Mouse (Mus musculus) adrenal gland, adult 8-10 months (tissue): ENCODE measurements around the gene Olfr458. TPM values are rescaled to one million over a fixed set of nuclear protein-coding genes. Genes with fewer than 3 reads are reported as not detected.
"Not testable (repeated sequence)": the region's sequence is repeated elsewhere in the genome, so short reads cannot be mapped to it uniquely, and the experiment has no call there.

Experiments
- DNase-seq: peaks from one replicate; pipeline ENCODE4 v3.0.0; 2022
- total RNA-seq, 4 experiments: library from RNA; stranded (reverse); gene quantifications; 2 replicates each; pipeline ENCODE4 v1.2.4; 2022

The Olfr458 gene
- total RNA-seq: not detected

- DNase-seq: no peak
Measured at GRCm38 (mm10) chr6:42465096-42465495, at the start of gene Olfr458. TSS of gene Olfr458 (minus strand) at chr6:42465196.

- no peak for DNase-seq
Measured at GRCm38 (mm10) chr6:42513461-42513860, 48.5 kb upstream of the Olfr458 start.

DNA sequence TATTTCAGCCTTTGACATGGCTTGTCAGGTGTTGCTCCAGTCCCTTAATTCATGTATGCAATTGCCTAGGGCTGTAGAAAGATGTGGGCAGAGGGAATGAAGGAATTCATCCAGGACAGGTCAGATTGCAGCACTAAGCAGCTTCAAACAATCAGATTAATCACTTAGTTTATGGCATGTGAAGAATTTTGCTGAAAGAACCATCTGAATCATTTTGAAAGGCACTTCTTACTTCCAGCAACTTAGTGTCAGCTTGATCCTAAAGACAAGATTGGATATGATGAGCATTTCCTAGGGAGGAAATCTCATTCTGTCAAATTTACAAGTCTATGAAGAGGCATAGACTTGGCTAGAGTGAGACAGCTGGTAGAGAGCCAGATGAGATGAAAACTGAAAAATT lies 44.3 kb upstream of the Olfr458 start:
- no peak for DNase-seq

DNA sequence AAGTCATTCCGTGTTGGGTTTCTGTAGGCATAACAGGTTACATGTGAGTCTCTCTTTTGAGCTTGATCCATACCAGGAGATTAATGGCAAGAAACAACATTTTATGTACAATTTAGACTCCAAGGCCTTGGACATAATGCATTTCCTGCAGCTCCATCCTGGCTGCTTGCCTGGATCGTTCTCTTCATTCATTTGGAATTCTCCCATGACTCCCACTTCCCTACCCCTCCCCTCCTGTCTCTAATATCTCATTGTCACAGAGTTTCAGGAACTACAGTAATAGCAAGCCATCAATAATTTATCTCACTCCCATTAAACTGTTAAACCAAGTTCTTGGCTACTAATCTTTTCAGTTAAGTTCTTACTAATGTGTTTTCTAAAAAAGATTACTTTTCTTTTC lies 38.5 kb upstream of the Olfr458 start:
- no peak for DNase-seq

- DNase-seq: no peak
Measured at GRCm38 (mm10) chr6:42489731-42490130, 24.7 kb upstream of the Olfr458 start.

GRCm38 (mm10) chr6:42487114-42487513 lies 22.1 kb upstream of the Olfr458 start, which contains the start of gene Olfr456:
TSS of gene Olfr456 (minus strand) at chr6:42487214.
- no peak for DNase-seq

DNA sequence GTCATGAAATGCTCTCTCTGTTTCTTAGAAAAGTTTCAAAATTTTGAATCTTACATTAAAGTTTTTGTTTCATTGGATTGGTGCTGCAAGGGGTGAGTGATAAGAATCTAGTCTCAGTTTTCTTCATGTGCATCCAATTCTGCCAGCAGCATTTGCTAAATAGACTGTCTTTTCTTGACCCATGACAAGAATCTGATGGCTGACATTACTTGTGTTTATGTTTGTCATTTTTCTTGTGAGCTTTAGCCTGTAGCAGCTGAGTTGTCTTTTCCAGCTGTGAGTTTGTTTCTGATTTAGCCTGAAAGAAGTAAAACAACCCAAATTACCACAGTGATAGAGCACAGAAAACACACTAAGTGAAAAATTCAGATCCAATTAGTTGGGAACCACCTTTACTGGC lies 19.6 kb upstream of the Olfr458 start:
- no peak for DNase-seq

GRCm38 (mm10) chr6:42476235-42476634 lies 11.2 kb upstream of the Olfr458 start, which contains the start of gene Olfr457:
TSS of gene Olfr457 (minus strand) at chr6:42476335.
- DNase-seq: no peak

- not testable (repeated sequence) for DNase-seq
Measured at GRCm38 (mm10) chr6:42471298-42471697, 6.3 kb upstream of the Olfr458 start.

DNA sequence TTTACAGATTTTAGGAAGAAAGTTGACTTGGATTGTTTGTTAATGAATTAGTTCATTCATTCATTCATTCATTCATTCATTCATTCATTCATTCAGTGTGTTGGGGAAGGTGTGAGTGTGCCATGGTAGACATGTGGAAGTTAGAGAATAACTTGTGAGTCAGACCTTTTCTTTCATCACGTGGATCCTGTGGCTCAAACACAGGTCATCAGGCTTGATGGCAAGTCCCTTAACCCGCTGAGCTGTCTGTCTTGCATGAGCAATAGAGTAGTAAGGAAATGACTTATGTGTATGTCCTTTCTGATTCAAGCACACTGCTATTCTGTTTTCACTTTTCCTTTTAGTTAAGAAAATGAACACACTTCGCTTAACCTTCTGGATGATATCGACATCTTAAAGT lies 5.5 kb upstream of the Olfr458 start:
- no peak for DNase-seq

GRCm38 (mm10) chr6:42447381-42447780 lies 17.6 kb downstream of the Olfr458 start:
- no peak for DNase-seq

- no peak for DNase-seq
Measured at GRCm38 (mm10) chr6:42444491-42444890, 20.5 kb downstream of the Olfr458 start.

GRCm38 (mm10) chr6:42441395-42441794 lies 23.6 kb downstream of the Olfr458 start:
- DNase-seq: no peak

- DNase-seq: no peak
Measured at GRCm38 (mm10) chr6:42435490-42435889, 29.5 kb downstream of the Olfr458 start.

- DNase-seq: no peak
Measured at GRCm38 (mm10) chr6:42434446-42434845, 30.6 kb downstream of the Olfr458 start, which contains the start of gene Tas2r126. TSS of gene Tas2r126 (plus strand) at chr6:42434535.

GRCm38 (mm10) chr6:42433554-42433953 lies 31.4 kb downstream of the Olfr458 start:
- no peak for DNase-seq

GRCm38 (mm10) chr6:42426337-42426736 lies 38.7 kb downstream of the Olfr458 start:
- DNase-seq: no peak

DNA sequence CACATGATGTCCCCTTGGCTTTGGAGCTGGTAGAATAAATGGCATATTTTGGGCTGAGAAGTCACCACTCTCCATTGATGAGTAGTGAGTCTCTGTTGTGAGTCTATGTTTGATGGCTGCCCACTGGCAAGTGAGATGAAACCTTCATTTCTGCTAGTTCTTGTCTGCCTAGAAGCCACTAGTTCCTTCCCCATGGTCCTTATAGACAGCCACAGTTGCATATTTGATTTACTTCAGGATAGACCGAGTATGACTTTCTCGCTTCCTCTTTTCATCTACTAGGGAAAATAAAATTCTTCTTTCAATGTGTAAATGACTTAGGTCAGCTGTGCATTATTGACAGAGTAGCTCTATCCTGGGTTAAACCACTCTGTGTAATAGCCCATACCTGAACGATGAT lies 40.5 kb downstream of the Olfr458 start:
- DNase-seq: no peak

DNA sequence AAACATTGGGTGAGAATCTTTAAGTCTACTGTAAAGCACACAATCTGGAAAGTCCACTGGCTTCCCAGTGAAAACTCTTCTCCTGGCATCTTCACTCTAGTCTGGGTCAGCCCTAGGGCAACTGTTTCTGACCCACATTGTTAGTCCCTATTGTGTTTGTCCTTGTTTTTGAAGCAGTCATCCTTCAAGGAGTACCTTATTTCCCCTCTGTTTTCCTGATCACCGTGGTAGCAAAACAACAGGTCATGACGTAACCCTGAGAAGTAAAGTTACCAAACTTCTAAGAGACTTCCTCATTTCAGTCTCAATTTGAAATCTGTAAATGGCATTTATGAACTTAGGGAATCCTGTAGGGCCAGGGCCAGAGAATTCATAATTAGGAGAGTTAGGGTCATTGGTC lies 43.6 kb downstream of the Olfr458 start:
- no peak for DNase-seq

- peak; percentile 22 for DNase-seq
Measured at GRCm38 (mm10) chr6:42419443-42419842, 45.6 kb downstream of the Olfr458 start.

Other genes starting within 250 kb of the Olfr458 start
- gene Tas2r144, start 249.9 kb downstream of the Olfr458 start, total RNA-seq: not detected
- gene Gstk1, start 219.3 kb downstream of the Olfr458 start, total RNA-seq: 100 to 1,000 TPM in 2 of 4 experiments, 10 to 100 TPM in 2; 66.8 to 415 (median 181) TPM
- gene Tmem139, start 203.2 kb downstream of the Olfr458 start, total RNA-seq: 1 to 10 TPM in 2 of 4 experiments, under 1 TPM in 1, not detected in 1; 0.27 to 4.7 (median 4.5) TPM
- 10 to 100 TPM; 20.1 to 27.2 (median 26.3) TPM for gene Casp2, start 200.2 kb downstream of the Olfr458 start, total RNA-seq
- gene Clcn1, start 178.5 kb downstream of the Olfr458 start, total RNA-seq: under 1 TPM in 2 of 4 experiments, not detected in 2; 0.13 to 0.68 TPM
- under 1 TPM; 0.12 to 0.23 (median 0.15) TPM for gene Fam131b, start 140.6 kb downstream of the Olfr458 start, total RNA-seq
- gene Zyx, start 115.6 kb downstream of the Olfr458 start, total RNA-seq: 100 to 1,000 TPM in 1 of 4 experiments, 10 to 100 TPM in 3; 78.9 to 118 (median 89.4) TPM
- 1 to 10 TPM in 2 of 4 experiments, under 1 TPM in 2; 0.46 to 1.6 (median 0.99) TPM for gene Epha1, start 91.9 kb downstream of the Olfr458 start, total RNA-seq
- 1 to 10 TPM; 1.9 to 7.8 (median 3.5) TPM for gene Tas2r143, start 65.0 kb downstream of the Olfr458 start, total RNA-seq
- gene Tas2r135, start 59.8 kb downstream of the Olfr458 start, total RNA-seq: 1 to 10 TPM in 3 of 4 experiments, under 1 TPM in 1; 1.00 to 5.7 (median 2.6) TPM
- 1 to 10 TPM in 2 of 4 experiments, under 1 TPM in 1, not detected in 1; 0.77 to 2.5 (median 2.4) TPM for gene Tas2r126, start 30.7 kb downstream of the Olfr458 start, total RNA-seq
- not detected for gene Olfr457, start 11.1 kb upstream of the Olfr458 start, total RNA-seq
- not detected for gene Olfr456, start 22.0 kb upstream of the Olfr458 start, total RNA-seq
- not detected for gene Olfr455, start 82.4 kb upstream of the Olfr458 start, total RNA-seq
- gene Tcaf3, start 132.5 kb upstream of the Olfr458 start, total RNA-seq: not detected
- gene Tcaf2, start 180.1 kb upstream of the Olfr458 start, total RNA-seq: 10 to 100 TPM; 11.9 to 15.5 (median 14.8) TPM
- 100 to 1,000 TPM; 108 to 146 (median 117) TPM for gene Tcaf1, start 244.9 kb upstream of the Olfr458 start, total RNA-seq